Mouse (Mus musculus) granulocyte monocyte progenitor cell, adult 5-6 weeks (primary cell): ENCODE measurements around the gene Dpp6. TPM values are rescaled to one million over a fixed set of nuclear protein-coding genes. Genes with fewer than 3 reads are reported as not detected.
A peak's percentile ranks its signal among the peaks of the same experiment; 100 is the strongest.

Experiments
- ATAC-seq: replicated peaks from 2 replicates; pipeline ENCODE4 v1.8.0; 2016; ENCODE audit warnings: mild to moderate bottlenecking, moderate TSS enrichment, inconsistent platforms; ENCODE audit not compliant: poor library complexity, severe bottlenecking
- total RNA-seq, 2 experiments: library from RNA; stranded (forward) in 1 of 2; stranded (reverse) in 1 of 2; fragments of 200-712, 200-1000 nt in 1 of 2; fragments of >200 nt in 1 of 2; fragmentation: Nextera tagmentation in 1 of 2; gene quantifications; 2 replicates each; pipeline ENCODE4 v1.2.3; 2014 to 2017

Dpp6 gene
- total RNA-seq, 2 experiments from 2014 or later: not detected

GRCm38 (mm10) chr5:27262751-27263150 lies 445.7 kb downstream of the Dpp6 start:
- ATAC-seq: no peak

- ATAC-seq: no peak
Measured at GRCm38 (mm10) chr5:27265281-27265680, 448.3 kb downstream of the Dpp6 start.

GRCm38 (mm10) chr5:27271336-27271735 lies 454.3 kb downstream of the Dpp6 start:
- no peak for ATAC-seq

- no peak for ATAC-seq
Measured at GRCm38 (mm10) chr5:27274781-27275395, 457.9 kb downstream of the Dpp6 start.

- ATAC-seq: no peak
Measured at GRCm38 (mm10) chr5:27275871-27276270, 458.9 kb downstream of the Dpp6 start.

- no peak for ATAC-seq
Measured at GRCm38 (mm10) chr5:27278120-27278645, 461.2 kb downstream of the Dpp6 start.

- ATAC-seq: no peak
Measured at GRCm38 (mm10) chr5:27286876-27287275, 469.9 kb downstream of the Dpp6 start.

GRCm38 (mm10) chr5:27291378-27291777 lies 474.4 kb downstream of the Dpp6 start:
- no peak for ATAC-seq

GRCm38 (mm10) chr5:27292236-27292635 lies 475.2 kb downstream of the Dpp6 start:
- no peak for ATAC-seq

GRCm38 (mm10) chr5:27304115-27304514 lies 487.1 kb downstream of the Dpp6 start:
- 0 out of 2 replicates have a peak, but pooled peaks have one; percentile 17 for ATAC-seq

- ATAC-seq: no peak
Measured at GRCm38 (mm10) chr5:27306497-27307152, 489.6 kb downstream of the Dpp6 start.

- no peak for ATAC-seq
Measured at GRCm38 (mm10) chr5:27310217-27310616, 493.2 kb downstream of the Dpp6 start.

- no peak for ATAC-seq
Measured at GRCm38 (mm10) chr5:27316674-27317073, 499.7 kb downstream of the Dpp6 start.

GRCm38 (mm10) chr5:27317264-27317663 lies 500.3 kb downstream of the Dpp6 start:
- no peak for ATAC-seq

GRCm38 (mm10) chr5:27317832-27318231 lies 500.8 kb downstream of the Dpp6 start:
- no peak for ATAC-seq

GRCm38 (mm10) chr5:27319731-27320130 lies 502.7 kb downstream of the Dpp6 start:
- ATAC-seq: no peak

- ATAC-seq: no peak
Measured at GRCm38 (mm10) chr5:27322895-27323792, 506.1 kb downstream of the Dpp6 start.

GRCm38 (mm10) chr5:27324346-27324928 lies 507.4 kb downstream of the Dpp6 start:
- no peak for ATAC-seq

GRCm38 (mm10) chr5:27336698-27337097 lies 519.7 kb downstream of the Dpp6 start:
- no peak for ATAC-seq

GRCm38 (mm10) chr5:27339196-27340030 lies 522.4 kb downstream of the Dpp6 start:
- no peak for ATAC-seq
